Mouse (Mus musculus) cerebellum, postnatal 25 days (tissue): ENCODE results near the gene Gm42906.

Source experiments
- DNase-seq, 2 experiments: peaks; one replicate each; pipeline ENCODE4 v3.0.0; 2021; ENCODE audit warnings: mixed read lengths in 2 of 2

The Gm42906 gene

DNA sequence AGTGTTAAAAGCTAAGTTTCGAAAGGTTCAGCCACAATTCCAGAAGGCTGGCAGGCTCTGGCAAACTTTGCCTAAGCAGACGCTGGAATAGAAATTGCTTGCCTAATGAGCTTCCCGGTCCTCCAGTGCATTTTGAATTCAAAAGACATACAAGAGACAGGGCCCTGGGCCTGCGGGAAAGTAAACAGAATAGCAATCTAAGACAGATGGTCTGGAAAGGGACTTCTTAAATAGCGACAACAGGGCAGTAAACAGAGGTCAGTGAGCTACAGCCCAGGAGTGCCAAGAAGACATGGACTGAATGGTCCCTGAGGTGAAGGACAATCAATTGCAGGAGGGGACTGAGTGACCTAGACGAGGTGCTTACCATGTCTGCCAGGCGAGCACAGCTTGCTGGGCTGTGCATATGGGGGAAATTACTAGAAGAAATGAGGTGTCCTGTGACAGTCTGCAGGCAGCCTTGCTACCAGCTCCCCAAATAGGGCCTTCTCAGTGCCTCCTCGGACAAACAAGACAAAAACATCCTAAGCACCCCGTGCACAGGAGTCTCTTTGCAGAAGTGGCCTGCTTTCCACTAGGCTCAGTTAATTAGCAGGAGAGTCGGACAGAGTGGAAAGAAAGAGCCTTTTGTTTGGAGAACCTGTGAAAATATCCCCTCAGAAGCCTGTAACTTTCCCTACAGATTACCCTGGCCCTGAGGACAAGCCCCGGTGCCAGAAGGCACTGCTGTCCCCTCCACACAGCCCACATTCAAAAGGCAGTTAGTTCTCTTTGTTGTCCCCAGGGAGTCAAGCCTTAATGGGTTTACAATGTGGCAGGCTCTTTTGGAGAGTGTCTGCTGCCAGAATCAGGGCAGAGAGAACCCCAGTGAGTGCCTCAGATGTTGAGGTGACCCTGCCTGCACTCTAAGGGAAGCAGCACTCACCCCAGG lies 285.0 kb downstream of the Gm42906 start:
- DNase-seq: peak in 1 of 2 experiments; percentile 8

- peak in 1 of 2 experiments; percentile 26 for DNase-seq
These were observed 285.7 kb downstream of the Gm42906 start for GRCm38 (mm10) chr5:151142241-151142640.

DNA sequence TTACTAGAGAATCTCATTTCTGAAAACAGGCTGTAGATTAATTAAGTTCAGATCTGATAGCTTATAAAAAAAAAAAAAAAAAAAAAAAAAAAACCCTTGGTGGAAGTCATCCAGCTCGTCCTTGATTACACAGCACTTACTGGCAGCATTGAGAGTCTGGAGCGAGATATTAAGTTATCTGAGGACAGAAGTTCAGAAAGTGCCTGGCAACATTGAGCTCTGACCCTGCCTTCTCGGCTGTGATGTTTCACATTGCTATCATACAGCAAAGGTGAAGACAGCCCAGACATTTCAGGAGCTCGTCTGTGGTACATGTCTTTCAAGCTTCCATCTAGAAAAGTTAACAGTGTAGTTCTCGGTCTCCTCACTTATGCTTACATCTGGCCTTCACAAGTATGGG lies 290.1 kb downstream of the Gm42906 start:
- no peak for DNase-seq

DNA sequence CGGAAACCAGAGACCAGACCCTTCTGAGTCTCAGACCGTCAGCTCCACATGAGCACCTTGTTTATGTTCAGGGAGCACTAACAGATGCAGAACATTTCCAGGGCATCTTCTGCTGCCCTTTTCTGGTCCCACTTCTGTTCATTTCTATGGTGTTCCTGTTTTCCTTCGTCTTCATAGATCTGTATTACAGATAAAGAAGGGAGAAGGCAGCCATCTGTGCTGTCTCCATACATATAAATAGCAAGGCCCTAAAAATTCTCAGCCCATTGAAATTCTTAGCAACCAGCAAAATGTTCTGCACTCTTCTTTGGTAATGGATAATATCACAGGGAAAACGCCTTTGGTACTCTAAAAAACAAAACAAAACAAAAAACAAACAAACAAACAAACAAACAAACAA lies 290.7 kb downstream of the Gm42906 start:
- no peak for DNase-seq

- DNase-seq: no peak
These were observed 292.0 kb downstream of the Gm42906 start for GRCm38 (mm10) chr5:151135965-151136364.

- DNase-seq: no peak
These were observed 292.7 kb downstream of the Gm42906 start for GRCm38 (mm10) chr5:151135078-151135826.

DNA sequence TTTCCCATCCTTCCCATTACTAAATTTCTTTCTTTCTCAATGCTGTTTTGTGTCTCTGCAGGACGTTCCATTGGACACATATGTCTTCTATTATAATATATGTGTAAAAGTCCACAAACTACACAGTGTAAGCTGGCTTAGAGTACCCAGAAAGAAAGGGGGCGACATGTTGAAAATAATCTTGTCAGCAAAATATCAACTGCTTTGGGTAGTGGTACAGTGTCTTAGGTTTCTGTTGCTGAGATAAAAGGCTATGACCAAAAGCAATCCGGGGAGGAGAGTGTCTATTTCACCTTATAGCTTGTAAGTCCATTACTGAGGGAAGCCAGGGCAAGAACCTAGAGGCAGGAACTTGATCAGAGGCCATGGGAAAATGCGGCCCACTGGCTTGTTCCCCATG lies 293.8 kb downstream of the Gm42906 start:
- DNase-seq: no peak

DNA sequence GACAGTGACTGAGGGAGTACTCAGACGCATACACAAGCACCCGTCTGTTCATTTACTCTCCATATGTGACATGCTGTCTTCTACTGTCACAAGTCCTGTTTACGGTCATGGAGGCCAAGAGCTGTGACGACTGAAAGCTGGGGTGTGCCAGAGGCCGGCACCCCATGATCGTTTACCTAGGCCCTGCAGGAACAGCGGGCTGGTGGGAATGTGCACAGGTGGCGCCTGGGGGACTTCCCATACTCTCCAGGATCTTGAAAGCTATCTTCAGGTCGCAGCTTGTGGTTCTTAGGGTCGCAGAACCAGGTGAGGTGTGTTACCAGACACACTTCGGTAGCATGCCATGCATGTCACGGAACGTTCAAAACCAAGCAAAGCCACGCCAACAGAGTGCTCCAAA lies 294.2 kb downstream of the Gm42906 start:
- DNase-seq: no peak

DNA sequence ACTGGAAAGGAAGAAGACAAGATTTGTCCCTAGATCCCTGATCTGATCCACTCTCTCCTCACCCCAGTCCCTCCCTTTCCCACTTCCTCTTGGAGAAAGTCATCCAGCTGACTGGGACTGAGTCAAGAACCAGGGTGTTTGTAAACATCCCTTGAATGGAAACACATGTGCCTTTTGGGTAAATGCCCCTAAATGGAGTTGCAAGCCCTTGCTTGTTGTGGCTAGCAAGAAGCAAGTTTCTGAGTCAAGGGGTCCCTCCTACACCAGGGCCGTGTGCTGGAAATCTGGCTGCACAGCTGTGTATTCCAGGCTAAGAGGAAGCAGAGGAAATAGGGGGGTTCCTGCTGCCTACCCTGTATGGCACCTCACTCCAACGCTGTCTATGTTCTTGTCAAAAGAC lies 298.2 kb downstream of the Gm42906 start:
- no peak for DNase-seq

DNA sequence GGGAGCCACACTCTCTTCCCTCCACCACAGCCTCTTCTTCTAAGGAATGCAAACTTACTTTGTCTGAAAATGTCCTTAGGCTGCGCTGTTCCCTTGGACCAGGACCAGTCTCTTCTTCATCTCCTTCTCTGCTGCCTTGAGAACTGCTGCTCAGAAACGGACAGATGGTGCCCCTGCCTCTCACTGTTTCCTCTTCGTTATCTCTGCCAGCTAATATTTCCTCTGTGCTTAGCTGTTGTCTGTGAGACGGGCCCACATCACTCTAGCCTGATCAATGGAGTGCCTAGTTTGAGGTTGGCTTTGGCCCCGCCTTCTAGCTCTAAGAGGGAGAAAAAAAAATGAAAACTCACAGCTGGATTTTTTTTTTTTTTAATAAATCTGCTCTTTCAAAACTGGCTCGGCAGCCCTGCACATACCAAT lies 300.7 kb downstream of the Gm42906 start:
- DNase-seq: no peak

DNA sequence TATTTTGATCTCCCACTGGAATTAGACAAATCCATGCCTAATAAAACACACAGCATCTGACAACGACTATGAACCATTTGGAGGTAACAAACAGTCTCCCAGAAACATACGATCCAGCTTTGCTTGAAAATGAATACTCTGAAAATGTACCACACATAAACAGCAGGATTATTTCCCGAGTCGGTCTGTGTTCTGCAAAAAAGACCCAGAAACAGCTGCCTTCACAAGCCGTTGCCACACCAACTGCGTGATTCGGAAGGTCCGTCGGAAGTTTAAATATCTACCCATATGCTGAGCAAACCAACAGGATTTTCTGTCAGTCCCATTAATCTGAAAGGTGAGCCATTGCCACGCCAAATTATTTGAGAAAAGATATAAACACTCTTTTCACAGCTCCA lies 301.4 kb downstream of the Gm42906 start:
- DNase-seq: no peak

DNA sequence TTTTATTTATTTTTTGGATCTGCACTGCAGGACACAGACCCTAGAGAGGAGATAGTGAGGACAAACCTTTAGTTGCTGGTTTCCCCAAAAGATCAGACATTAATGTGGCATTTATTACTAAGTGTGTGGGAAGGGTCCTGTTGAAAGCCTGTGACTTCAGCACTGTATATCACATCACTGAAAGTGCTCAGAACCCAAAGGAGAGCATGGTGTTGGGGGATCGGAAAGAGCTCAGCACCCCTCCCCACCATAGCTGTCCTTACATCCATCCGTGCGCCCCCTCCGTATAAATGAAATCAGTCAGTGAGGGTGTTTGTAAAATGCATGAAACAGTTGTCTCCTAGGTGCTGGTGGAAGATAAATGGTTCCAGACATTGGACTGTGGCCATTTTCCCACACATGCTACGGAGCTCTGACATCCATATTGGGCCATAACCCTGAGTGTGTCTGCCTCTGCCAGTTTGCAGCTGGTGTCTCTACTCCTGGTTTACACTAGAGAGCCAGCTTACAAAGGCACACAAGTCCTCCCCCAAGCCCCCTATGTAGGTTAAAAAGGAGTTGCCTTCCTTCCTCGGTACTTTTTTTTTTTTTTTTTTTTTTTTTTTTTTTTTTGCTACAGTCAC lies 301.9 kb downstream of the Gm42906 start:
- no peak for DNase-seq

- DNase-seq: no peak
These were observed 310.1 kb downstream of the Gm42906 start for GRCm38 (mm10) chr5:151117846-151118245.

- no peak for DNase-seq
These were observed 311.6 kb downstream of the Gm42906 start for GRCm38 (mm10) chr5:151116192-151116887.

GRCm38 (mm10) chr5:151112743-151113142 lies 315.2 kb downstream of the Gm42906 start:
- no peak for DNase-seq

GRCm38 (mm10) chr5:151111080-151111871 lies 316.7 kb downstream of the Gm42906 start:
- DNase-seq: no peak

DNA sequence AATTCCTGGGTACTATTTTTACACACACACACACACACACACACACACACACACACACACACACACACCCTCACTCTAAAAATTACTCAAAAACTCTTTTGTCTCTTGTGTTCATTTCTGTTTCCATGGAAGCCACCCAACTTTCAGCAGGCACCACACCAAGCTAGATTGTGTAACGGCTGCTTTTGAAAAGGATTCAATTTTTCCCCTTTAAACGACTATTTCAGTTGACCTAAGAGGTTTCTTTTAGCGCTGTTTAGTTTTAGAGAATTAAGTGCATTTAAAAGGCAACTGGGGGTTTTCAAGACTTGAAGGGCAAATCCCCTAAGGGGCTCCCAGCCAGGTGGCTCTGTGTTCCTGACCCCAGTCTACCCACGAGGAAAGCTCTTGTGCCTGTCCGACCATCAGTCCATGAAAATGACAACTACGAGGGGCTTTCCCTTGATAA lies 317.5 kb downstream of the Gm42906 start:
- no peak for DNase-seq

- no peak for DNase-seq
These were observed 318.1 kb downstream of the Gm42906 start for GRCm38 (mm10) chr5:151109822-151110221.

DNA sequence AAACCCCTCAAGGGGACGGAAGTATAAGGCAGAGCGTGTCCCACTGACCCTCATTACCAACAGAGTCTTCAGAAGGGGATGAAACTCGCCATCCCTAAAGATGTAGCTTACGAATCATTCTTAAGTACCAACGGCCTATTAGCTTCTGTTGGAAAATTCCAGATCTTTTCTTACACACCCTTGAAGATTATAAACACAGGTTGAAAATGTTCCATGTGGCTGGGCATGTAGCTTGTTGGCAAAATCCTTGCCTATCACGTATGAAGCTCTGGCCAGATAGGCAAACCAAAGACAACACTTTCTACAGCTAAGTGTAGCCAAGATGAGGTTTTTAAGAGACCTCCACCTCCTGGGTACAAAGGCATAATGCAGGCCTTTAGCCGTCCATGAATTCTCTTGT lies 319.0 kb downstream of the Gm42906 start:
- no peak for DNase-seq

- no peak for DNase-seq
These were observed 319.6 kb downstream of the Gm42906 start for GRCm38 (mm10) chr5:151108291-151108897.

GRCm38 (mm10) chr5:151106841-151107240 lies 321.1 kb downstream of the Gm42906 start:
- DNase-seq: no peak
